Mouse (Mus musculus) adrenal gland, adult (tissue): ENCODE measurements at regions not wholly inside any gene's neighbourhood (a gene's known extent, or its start where the extent isn't known, plus 50 kb on each side); places are given as distances from the start of the nearest gene placed in this dataset.
"Not testable (repeated sequence)": the region's sequence is repeated elsewhere in the genome, so short reads cannot be mapped to it uniquely, and the experiment has no call there.

Source experiments
- DNase-seq, 2 experiments: peaks; one replicate each; pipeline ENCODE4 v3.0.0; 2022 to 2023; ENCODE audit warnings: low spot score in 1 of 2; ENCODE audit not compliant: inconsistent age in 2 of 2

- DNase-seq, result no peak
These were observed 195.6 kb upstream of the Ctso start for GRCm38 (mm10) chr3:81736838-81737237.

GRCm38 (mm10) chr3:81742124-81742523 lies 190.3 kb upstream of the Ctso start:
- no peak for DNase-seq

- DNase-seq, result no peak
These were observed 182.2 kb upstream of the Ctso start for GRCm38 (mm10) chr3:81750164-81750563.

- DNase-seq, result no peak
These were observed 179.4 kb upstream of the Ctso start for GRCm38 (mm10) chr3:81752955-81753354.

- no peak for DNase-seq
These were observed 172.0 kb upstream of the Ctso start for GRCm38 (mm10) chr3:81760383-81760782.

GRCm38 (mm10) chr3:81760914-81761313 lies 171.5 kb upstream of the Ctso start:
- no peak for DNase-seq

- DNase-seq, result no peak
These were observed 160.6 kb upstream of the Ctso start for GRCm38 (mm10) chr3:81771812-81772211.

- DNase-seq, result no peak
These were observed 159.4 kb upstream of the Ctso start for GRCm38 (mm10) chr3:81773012-81773411.

GRCm38 (mm10) chr3:81782081-81782480 lies 150.3 kb upstream of the Ctso start:
- DNase-seq, result no peak

- DNase-seq, result peak in 1 of 2 experiments; percentile 63
These were observed 149.4 kb upstream of the Ctso start for GRCm38 (mm10) chr3:81782921-81783541.

- no peak for DNase-seq
These were observed 143.5 kb upstream of the Ctso start for GRCm38 (mm10) chr3:81788915-81789314.

- DNase-seq, result no peak
These were observed 142.7 kb upstream of the Ctso start for GRCm38 (mm10) chr3:81789664-81790063.

GRCm38 (mm10) chr3:81802096-81802495 lies 130.3 kb upstream of the Ctso start:
- DNase-seq, result no peak

- no peak for DNase-seq
These were observed 126.7 kb upstream of the Ctso start for GRCm38 (mm10) chr3:81805745-81806144.

- DNase-seq, result no peak
These were observed 122.8 kb upstream of the Ctso start for GRCm38 (mm10) chr3:81809604-81810003.

GRCm38 (mm10) chr3:81820304-81820703 lies 112.1 kb upstream of the Ctso start:
- no peak for DNase-seq

GRCm38 (mm10) chr3:81829525-81829924 lies 102.9 kb upstream of the Ctso start:
- DNase-seq, result no peak

GRCm38 (mm10) chr3:81829966-81830599 lies 102.3 kb upstream of the Ctso start:
- DNase-seq, result no peak

- no peak for DNase-seq
These were observed 96.8 kb upstream of the Ctso start for GRCm38 (mm10) chr3:81835380-81836157.

- no peak for DNase-seq
These were observed 95.9 kb upstream of the Ctso start for GRCm38 (mm10) chr3:81836478-81836877.

GRCm38 (mm10) chr3:81838121-81838520 lies 94.3 kb upstream of the Ctso start:
- not testable (repeated sequence) for DNase-seq

GRCm38 (mm10) chr3:81864487-81864886 lies 67.9 kb upstream of the Ctso start:
- no peak for DNase-seq
